Mouse (Mus musculus) common myeloid progenitor, adult 5-6 weeks (primary cell): ENCODE measurements around the gene Insig2. TPM values are rescaled to one million over a fixed set of nuclear protein-coding genes. Genes with fewer than 3 reads are reported as not detected.

Experiments used
- ATAC-seq: replicated peaks from 2 replicates; pipeline ENCODE4 v1.8.0; 2016; ENCODE audit warnings: low read depth, mild to moderate bottlenecking, moderate TSS enrichment, inconsistent platforms; ENCODE audit not compliant: poor library complexity, severe bottlenecking
- total RNA-seq: library from RNA; stranded (forward); fragments of 200-1000, 187-1606 nt; gene quantifications from 2 replicates; pipeline ENCODE4 v1.2.3, GENCODE M21; 2017

The Insig2 gene
- total RNA-seq, 1 experiment from 2014 or later, result 10.6 TPM

- peak; percentile 92 for ATAC-seq
These were observed 4.8 kb downstream of the Insig2 start for GRCm38 (mm10) chr1:121327344-121328192.

GRCm38 (mm10) chr1:121326591-121327343 lies 5.6 kb downstream of the Insig2 start:
- ATAC-seq, result no peak

- ATAC-seq, result no peak
These were observed 8.9 kb downstream of the Insig2 start for GRCm38 (mm10) chr1:121323501-121323900.

GRCm38 (mm10) chr1:121314766-121315428 lies 17.5 kb downstream of the Insig2 start:
- ATAC-seq, result peak; percentile 81

GRCm38 (mm10) chr1:121313181-121313580 lies 19.2 kb downstream of the Insig2 start:
- no peak for ATAC-seq

GRCm38 (mm10) chr1:121312326-121312725 lies 20.1 kb downstream of the Insig2 start:
- no peak for ATAC-seq

GRCm38 (mm10) chr1:121296717-121297255 lies 35.6 kb downstream of the Insig2 start:
- ATAC-seq, result no peak

- no peak for ATAC-seq
These were observed 38.8 kb downstream of the Insig2 start for GRCm38 (mm10) chr1:121293571-121293970.

GRCm38 (mm10) chr1:121290841-121291240 lies 41.5 kb downstream of the Insig2 start:
- ATAC-seq, result no peak

GRCm38 (mm10) chr1:121290340-121290739 lies 42.0 kb downstream of the Insig2 start:
- ATAC-seq, result no peak

- no peak for ATAC-seq
These were observed 48.2 kb downstream of the Insig2 start for GRCm38 (mm10) chr1:121284197-121284596.

- no peak for ATAC-seq
These were observed 51.9 kb downstream of the Insig2 start for GRCm38 (mm10) chr1:121280501-121280900.

GRCm38 (mm10) chr1:121278370-121278769 lies 54.0 kb downstream of the Insig2 start:
- no peak for ATAC-seq

GRCm38 (mm10) chr1:121277466-121277865 lies 54.9 kb downstream of the Insig2 start:
- no peak for ATAC-seq

- ATAC-seq, result no peak
These were observed 56.4 kb downstream of the Insig2 start for GRCm38 (mm10) chr1:121275961-121276506.

- ATAC-seq, result no peak
These were observed 72.1 kb downstream of the Insig2 start for GRCm38 (mm10) chr1:121260171-121260741.
